Mouse (Mus musculus) left cerebral cortex, postnatal 4 days (tissue): ENCODE measurements at regions not wholly inside any gene's neighbourhood (a gene's known extent, or its start where the extent isn't known, plus 50 kb on each side); places are given as distances from the start of the nearest gene placed in this dataset.
"Not testable (repeated sequence)": the region's sequence is repeated elsewhere in the genome, so short reads cannot be mapped to it uniquely, and the experiment has no call there.

Source experiments
- DNase-seq: peaks from one replicate; pipeline ENCODE4 v3.0.0-alpha.2; 2022
- intact Hi-C: fragments of 180-260 bp; cut with DNase I; formaldehyde crosslinking; loops from one replicate; pipeline ENCODE4 v1.15.1; 2025

DNA sequence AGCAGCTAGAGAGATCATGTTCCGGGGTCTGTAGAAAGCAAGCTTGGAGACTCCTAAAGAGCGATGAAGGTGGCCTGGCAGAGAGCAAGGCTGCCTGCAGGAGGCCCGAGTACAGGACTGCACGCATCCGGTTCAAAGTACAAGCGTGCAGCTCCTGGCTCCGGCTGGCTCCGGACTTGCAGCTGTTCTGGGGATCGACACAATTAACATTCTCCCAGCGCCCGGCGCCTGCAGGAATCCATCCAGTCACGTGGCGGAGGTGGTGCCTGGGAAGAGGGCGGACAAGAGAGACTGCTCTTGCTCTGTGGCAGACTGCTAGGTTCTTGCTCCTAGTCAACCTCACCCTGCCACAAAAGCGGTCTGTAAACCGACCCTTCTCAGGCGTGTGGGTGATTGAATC is 86.9 kb downstream of the Bdh1 start:
- peak; percentile 80 for DNase-seq
- intact Hi-C loops = no loop called here

DNA sequence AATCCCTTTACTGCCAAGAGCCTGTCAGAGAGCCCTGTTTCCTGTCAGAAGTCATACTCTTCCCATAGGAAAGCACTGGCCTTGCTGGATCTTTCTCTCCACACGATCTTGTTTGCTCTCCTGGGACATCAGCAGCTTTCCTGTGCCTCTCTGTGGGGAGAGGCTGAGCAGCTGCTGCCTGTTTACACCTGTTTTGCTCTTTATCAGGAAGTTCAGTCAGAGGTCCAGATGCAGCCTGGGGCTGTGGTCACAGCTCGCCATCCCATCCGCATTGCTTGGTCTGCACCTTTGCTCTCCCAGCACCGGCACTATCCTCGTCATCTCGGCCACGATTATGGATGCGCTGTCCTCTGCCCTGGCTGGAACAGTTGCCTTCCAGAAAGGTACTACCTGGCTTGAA is 88.0 kb downstream of the Bdh1 start:
- intact Hi-C loops = no loop called here
- no peak for DNase-seq

DNA sequence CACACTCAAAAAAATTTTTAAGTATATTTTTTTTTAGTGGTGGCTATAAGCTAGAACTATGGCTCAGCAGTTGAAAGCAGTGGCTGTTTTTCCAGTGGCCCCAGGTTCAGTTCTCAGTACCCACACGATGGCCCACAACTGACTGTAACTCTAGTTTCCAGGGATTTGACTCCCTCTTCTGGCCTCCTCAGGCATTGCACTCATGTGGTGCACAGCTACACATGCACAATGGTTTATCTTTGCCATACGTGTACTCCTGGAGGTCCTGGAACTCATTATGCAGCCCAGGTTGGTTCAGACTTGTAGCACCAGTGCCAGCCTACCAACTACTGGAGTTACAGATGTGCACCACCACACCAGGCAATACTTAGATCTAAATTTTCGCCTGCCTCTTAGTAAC is 96.7 kb downstream of the Bdh1 start:
- no peak for DNase-seq
- intact Hi-C loops = no loop called here

DNA sequence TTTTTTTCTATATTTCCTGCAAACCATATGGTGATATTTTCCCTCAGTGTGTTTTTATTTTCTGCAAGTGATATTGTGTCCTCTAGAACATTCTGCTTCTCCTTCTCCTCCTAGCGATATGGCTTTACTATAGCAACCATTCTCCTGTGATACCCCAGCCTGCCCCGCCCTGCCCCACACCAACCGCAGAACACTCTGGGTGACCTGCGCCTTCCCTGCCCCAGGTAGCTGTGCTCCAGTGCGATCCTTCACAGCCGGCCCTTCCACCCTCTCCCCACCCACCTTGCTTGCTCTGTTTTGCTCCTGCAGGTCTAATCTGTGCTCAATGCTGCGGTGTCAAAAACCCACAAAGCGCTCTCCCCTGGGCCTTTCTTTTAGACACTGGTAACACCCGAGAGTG is 98.0 kb downstream of the Bdh1 start:
- no peak for DNase-seq
- intact Hi-C loops = no loop called here

DNA sequence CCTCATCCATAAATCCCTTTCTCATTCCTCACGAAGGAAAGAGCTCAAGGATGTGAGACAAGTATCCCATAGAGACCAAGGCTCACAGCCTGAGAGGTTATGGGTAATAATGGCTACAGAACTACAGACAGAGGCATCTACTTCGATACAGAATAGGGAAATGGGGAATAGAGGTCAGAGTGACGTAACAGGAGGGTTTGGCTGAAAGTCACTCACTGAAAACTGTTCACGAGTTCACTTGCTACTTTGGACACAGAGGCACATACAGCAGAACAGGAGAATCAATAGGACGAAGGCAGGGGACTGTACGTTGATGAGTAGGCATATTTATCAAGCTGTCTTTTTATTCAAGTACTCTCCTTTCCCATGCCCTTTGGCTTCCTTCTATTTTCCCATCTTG is 99.7 kb downstream of the Bdh1 start:
- intact Hi-C loops = no loop called here
- no peak for DNase-seq

DNA sequence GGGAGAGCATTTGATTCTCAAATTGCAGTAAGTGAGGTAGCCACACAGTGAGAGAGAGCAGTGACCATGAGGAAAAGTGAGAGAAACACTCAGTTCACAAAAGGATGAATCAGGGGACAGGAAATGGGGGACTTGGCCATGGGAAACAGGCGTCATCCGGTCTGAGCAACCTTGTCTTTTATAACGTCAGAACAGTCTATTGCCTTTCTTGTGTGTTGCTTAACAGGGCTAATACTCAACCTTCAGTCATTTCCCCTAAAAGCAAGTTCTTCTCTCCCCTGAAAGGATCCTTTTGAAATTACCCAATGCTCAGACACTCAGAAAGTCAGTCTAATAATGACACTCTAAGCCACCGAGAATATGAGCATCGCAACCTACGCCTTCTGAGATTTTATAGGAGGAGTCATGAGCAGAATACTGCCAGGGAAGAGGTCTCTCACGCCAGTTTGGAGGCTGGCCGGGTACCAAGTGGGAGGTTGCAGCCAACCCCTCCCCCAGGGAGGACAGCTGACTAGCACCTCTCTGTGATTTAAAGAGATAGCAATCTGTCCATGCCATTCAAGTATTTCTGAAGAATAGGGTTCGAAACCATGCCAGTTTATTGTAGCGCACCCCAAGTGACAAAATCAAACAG is 104.7 kb downstream of the Bdh1 start:
- peak; percentile 89 for DNase-seq
- intact Hi-C loops = no loop called here

DNA sequence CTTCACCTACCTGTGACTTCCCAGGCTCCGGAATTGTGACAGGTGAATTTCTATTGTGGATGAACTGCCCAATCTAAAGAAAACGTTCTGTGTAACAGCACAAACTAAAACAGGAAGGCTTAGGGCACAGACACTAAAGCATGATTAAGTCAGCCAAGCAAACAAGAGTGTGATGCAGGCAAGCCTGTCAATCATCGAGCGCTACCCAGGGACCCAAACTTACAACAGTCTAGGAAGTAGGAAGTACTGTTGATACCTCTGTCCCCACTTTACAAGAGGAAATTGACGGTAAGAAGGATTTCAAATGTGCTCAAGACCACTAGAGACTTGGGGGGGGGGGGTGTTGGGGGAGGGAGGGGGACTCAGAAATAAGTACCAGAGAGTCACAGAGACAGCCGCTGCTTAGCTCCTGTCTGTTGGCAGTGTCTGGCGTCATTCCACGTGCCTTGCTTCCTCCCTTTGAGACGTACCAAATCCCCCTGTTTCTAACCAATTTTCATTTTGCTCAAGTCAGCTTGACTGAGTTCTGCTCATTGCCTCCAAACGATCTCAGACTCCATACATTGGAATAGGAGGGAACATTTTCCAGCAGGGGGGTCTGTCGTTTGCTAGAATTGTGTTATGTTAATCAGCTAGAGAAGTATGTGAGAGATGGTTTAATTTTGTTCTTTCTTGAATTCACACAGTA is 106.7 kb downstream of the Bdh1 start:
- peak; percentile 32 for DNase-seq
- intact Hi-C loops = no loop called here

DNA sequence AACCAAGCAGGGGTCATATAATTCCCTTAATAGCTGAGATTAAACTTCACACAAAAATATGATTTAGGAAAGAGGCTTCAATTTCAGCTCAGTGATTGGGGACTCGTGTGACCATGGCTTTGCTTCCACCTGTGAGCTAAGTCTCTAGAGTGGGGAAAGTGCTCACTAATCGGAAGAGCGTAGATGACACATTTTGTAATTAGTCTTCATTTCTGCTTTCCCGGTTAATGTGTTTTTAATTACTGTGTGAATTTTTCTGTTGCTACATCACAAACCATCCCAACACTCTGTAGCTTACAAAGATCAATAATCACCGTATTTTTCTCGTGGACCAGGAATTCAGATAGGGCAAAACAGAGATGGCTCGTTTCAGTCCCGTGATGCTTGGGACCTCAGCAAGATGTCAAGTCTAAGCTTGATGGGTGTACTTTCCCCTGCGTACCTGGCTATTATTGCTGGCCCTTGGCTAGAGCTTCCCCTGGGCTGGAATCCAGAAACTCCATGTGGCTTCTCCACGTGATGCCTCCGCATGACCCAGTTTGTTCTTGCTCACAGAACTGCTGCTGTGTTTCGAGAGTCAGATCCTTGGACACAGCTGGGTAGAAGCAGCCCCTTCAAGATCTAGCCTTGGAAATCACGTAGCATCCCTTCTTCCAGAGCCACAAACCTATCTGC is 107.3 kb downstream of the Bdh1 start:
- intact Hi-C loops = no loop called here
- peak; percentile 35 for DNase-seq

DNA sequence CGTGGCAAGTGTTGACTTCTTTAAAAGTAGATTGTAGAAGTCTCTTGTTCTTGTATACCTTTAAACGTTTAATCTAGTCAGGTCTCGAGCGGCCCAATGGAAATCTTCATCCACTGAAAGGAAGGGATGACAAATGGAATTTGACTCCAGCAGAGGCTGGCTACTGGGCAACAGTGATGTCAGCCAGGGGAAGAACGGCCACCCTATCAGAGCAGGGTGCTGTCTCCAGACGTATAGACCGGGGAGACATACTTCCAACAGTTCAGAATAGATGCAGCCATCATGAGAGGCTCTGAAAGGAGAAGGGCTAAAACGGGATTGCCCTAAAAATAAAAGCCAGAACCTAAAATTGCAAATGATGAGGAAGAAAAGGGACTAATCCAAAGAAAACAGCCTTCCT is 108.0 kb downstream of the Bdh1 start:
- no peak for DNase-seq
- intact Hi-C loops = no loop called here

DNA sequence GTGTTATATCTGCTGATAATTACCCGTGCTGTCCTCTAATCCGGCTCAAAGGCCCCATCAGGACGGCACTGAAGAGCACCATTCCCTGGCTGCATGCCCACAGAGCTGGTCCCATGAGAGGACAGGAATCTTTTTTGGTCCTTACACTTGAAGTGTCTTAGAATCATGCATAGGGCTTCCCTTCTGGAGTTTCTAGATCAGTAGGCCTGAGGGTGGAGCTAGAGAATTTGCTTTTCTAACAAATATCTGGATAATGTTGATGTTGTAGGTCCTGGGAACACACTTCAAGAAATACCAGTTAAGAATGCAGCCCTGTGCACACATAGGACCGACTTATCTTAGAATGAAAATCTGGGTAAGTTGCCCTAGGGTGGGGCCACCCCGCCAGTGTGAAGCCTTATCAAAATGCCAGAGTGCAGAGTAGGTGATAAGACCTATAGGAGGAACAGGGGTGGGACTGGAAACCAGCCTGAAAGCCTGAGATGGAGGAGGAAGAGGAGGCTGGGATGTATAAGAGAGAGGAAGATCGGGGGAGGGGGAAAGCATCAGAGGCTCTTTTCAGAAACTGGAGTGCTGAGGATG is 111.2 kb downstream of the Bdh1 start:
- DNase-seq = no peak
- intact Hi-C loops = no loop called here

DNA sequence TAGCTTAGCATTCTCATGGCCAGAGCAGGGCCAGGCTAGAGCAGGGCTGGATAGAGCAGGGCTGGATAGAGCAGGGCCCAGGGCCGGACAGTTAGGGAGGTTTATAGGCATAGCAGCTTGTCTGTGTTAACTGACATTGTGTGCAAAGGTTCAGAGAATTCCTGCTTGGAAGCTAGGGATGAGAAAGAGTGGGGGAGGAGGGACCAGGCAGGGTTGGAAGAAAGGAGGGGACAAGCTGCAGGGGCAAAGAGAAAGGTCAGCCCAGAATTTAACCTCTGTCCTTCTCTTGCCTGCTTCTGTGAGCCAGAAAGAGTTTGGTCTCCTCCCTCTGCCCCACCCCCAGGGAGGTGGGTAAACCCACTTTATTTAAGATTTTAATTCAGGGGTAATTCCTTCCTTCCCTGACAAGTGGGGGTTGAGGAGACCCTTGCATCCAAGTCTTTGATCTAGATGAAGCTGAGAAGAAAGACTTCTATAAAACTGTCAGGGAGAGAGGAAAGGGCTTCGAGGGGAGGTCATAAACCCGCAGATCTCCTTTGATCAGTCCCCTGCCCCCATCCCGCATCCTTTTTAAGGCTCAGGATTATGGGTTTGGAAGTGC is 112.9 kb downstream of the Bdh1 start:
- no peak for DNase-seq
- intact Hi-C loops = no loop called here

DNA sequence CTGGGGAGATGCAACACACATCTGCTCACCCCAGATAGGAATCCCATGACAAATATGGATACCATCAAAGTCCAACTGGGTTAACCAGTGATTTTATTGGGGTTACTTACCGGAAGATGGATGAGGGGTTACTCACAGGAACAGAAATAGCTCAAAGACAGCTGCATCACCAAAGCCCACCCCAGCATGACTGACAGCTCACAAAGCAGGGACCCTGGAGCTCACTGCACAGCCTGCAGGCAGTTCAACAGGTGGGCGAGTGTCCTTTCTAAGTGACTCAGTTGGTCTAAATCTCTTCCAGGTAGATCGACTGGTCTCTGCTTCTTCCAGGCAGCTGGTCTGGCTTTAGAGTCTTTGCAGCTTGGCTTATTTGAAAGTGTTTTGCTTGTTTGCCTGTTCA is 114.2 kb downstream of the Bdh1 start:
- intact Hi-C loops = no loop called here
- no peak for DNase-seq

DNA sequence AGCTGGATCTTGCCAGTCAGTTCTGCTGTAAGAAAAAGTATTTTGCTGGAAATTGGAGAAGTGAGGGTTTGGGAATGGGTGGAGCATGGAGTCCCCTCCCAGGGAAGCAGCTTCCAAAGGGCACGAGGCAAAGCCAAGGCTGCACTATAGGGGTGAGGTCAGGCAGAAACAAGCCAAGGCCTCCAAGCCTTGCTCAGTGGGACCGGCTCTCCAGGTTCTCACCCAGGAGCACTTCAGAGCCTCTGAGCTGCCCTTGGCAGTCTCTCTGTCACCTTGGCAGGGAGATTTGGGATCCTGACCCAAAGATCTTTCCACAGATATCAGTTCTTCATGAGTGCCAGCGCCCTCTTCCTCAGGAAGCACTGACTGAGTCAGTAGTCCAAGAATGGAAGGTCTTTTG is 116.5 kb downstream of the Bdh1 start:
- no peak for DNase-seq
- intact Hi-C loops = no loop called here

DNA sequence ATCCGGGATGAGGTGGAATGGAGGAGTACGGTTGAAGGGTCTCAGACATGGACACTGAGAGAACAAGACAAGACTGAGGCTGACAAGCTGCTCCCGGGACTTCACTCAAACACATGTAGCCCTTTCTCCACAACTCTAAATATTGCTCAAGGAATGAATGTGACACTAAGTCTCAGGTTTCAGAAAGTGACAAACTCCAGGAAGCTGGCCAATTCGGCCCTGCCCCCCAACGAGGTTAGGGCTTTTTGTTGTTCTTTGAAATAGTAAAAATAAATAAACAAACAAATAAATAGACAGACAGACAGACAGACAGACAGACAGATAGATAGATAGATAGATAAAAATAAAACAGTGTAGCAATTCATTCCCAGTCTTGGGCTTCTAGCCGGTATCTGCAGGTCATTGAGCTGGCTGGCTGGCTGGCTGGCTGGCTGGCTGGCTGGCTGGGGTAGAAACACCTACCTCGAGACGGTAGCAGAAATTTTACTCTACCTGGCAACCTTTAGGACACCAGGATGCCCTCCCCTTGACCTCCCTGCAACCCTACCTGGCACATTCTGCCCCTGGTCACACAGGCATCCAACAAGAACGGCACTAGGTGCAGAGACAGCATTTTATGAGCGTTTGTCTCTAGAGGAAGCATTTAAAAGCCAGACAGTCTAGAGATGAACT is 119.6 kb upstream of the Dlg1 start:
- no peak for DNase-seq
- intact Hi-C loops = no loop called here

DNA sequence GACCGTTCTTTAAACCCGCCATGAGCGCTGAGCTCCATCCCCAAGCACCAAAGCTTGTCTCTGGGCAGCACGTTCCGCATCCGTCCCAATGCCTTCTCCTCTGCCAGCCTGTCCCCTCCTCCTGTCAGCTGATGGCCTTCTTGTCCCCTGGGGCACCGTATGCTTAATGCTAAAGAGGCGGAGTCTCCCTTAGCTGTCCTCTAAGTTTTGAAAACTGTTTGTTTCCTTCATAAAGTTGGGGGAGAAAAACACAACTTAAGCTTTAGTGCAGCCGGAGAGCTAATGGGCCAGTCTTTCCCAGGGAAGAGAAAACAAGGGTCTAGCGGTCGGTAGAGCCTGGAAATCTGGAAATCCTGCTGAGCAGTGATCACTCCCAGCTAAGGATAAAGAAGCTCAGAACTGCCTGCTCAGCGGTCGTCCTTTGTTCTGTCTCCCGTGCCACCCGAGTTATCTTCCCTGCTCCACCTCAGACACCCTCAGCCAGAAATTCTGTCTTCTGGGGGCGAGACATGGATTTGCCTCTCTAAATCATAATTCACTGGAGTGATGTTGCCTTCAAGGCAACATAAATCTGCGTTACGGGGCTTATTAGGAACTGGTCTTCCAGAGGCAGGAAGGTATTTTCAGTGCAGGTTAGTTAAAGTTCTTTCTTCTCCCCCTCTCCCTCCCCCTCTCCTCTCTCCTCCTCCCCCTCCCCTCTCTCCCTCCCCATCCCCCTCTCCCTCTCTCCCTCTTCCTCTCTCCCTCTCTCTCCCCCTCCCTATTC is 117.0 kb upstream of the Dlg1 start:
- no peak for DNase-seq
- intact Hi-C loops = no loop called here

DNA sequence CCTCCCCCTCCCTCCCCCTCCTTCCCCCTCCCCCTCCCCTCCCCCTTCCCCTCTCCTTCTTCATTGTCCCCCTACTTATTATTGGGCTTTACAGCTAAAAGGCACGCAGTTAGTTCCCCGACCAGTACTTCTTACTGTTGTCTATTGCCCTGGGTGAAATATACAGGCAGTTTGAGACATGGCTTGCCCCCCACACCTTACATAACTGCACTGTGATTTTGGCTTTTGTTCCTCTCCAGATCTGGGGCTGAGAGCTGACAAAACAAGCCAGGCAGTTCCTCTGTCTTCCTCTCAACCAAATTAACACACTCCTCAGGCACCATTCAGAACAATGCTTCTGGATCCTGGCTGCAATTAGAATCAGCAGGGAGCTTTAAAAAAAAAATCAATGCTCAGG is 116.4 kb upstream of the Dlg1 start:
- DNase-seq = no peak
- intact Hi-C loops = no loop called here

DNA sequence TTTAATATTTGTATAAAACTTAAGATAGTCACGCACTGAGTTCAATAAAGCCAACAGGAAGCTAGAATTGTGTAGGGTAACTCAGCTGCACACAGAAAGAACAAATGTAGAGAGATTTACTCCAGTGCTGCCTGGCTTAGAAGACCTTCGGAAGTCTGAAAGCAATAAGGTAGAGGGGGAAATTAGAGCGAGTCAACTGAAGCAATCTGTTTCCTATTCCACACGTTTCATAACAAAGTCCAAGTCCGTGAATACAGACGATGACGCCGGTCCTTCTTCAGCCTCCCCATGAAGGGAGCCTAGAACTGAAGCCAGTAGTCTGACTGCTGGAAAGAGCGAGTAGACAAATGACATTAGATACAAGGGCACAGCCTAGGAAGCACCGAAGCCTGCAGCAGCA is 115.9 kb upstream of the Dlg1 start:
- intact Hi-C loops = no loop called here
- DNase-seq = no peak

DNA sequence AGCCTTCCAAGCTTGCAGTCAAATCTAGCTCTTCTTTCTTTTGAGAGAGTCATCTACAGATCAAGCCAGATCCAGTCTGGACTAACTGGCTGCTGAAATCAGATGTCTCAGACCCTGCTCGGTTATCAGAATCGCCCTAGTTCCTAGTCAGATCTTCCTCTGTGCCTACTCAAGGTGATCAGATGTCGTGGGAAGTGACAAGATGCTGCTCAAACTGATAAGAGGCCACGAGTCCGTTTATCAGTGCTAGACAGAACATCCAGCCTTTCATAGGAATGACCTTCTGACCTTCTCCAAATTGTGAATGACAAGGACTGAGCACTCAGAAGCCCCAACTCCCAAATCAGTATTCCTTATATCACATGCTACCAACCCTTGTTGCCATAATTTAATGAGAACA is 113.3 kb upstream of the Dlg1 start:
- intact Hi-C loops = no loop called here
- no peak for DNase-seq

DNA sequence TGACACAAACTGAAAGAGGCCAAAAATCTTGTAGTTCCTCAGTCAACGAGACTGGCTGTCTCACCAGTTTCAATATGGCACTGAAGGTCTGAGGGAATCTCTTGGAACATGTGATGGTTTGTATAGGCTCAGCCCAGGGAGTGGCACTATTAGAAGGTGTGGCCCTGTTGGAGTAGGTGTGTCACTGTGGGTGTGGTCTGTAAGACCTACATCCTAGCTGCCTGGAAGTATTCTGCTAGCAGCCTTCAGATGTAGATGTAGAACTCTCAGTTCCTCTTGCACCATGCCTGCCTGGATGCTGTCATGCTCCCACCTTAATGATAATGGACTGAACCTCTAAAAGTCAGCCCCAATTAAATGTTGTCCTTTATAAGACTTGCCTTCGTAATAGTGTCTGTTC is 112.7 kb upstream of the Dlg1 start:
- DNase-seq, intact Hi-C loops: not testable (repeated sequence)

DNA sequence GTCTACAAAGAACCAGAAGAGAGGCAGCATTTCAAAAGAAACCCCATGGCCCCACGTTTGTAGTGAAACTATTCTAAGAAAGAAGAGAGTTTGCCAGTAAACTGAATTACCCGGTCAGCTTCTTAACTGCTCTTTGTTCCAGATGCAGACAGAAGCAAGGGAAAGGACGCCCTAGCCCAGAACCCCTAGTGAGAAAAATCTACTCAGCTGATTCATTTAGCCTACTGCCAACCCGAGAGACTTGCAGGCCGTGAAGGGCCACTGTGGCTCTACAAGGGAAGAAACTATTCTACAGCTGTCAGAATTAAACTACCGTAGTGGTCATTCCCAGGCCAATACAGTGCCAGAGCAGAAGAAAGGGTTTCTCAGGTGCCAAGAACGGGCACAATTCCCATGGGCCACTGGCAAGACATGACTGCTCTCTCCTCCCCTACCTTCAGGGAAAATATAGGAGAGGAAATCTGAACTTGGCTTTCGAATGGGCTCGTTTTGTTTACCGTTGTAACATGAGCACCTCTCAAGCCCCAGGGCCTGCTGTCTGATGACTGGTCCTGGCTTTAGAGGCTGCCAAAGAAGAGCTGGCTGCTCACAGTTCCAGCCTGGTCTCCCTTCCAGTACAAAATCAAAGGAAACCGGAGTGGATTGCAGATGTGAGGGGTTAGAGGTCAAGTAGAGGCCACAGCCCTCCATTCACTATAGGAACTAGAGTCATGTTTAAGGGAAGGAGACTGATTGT is 111.7 kb upstream of the Dlg1 start:
- intact Hi-C loops = no loop called here
- no peak for DNase-seq
